Mouse (Mus musculus) midbrain, embryonic 10.5 days (tissue): ENCODE data around the gene Acot8. TPM values are rescaled to one million over a fixed set of nuclear protein-coding genes. Genes with fewer than 3 reads are reported as not detected.

Source experiments
- DNase-seq: peaks from one replicate; pipeline ENCODE4 v3.0.0-alpha.2; 2017; ENCODE audit warnings: low spot score
- H3K27ac ChIP-seq: fragments of 300-500 bp; sonication (generic); replicated peaks from 2 replicates; pipeline ENCODE4 v1.5.1; 2016; ENCODE audit warnings: mild to moderate bottlenecking
- H3K27me3 ChIP-seq: fragments of 300-500 bp; sonication (generic); 2 replicates; pipeline ENCODE4 v1.6.1; 2016; ENCODE audit warnings: low read depth, mild to moderate bottlenecking; ENCODE audit not compliant: poor library complexity, severe bottlenecking
- H3K36me3 ChIP-seq: fragments of 300-500 bp; sonication (generic); 2 replicates; pipeline ENCODE4 v1.6.1; 2016; ENCODE audit warnings: mild to moderate bottlenecking, moderate library complexity
- H3K4me1 ChIP-seq: fragments of 300-500 bp; sonication (generic); 2 replicates; pipeline ENCODE4 v1.6.1; 2016
- H3K4me3 ChIP-seq: fragments of 300-500 bp; sonication (generic); 2 replicates; pipeline ENCODE4 v1.5.1; 2016; ENCODE audit warnings: mild to moderate bottlenecking, moderate library complexity
- H3K9me3 ChIP-seq: fragments of 300-500 bp; sonication (generic); replicated peaks from 2 replicates; pipeline ENCODE4 v1.6.1; 2016; ENCODE audit warnings: mild to moderate bottlenecking
- WGBS: fragments of 180-500 bp; shearing (Covaris S2); methylation state at CpG from one replicate; pipeline ENCODE4 v1.1.7; 2016; 5-methylcytosine and 5-hydroxymethylcytosine counted together
- polyA plus RNA-seq: library from polyadenylated mRNA; unstranded; fragments of >200 nt; fragmentation: Nextera tagmentation; extraction: Ambion mirVana; gene quantifications from 2 replicates; pipeline ENCODE4 v1.2.1, GENCODE M21; 2016

The Acot8 gene
- polyA plus RNA-seq, 1 experiment from 2014 or later, result 15.3 TPM

DNA sequence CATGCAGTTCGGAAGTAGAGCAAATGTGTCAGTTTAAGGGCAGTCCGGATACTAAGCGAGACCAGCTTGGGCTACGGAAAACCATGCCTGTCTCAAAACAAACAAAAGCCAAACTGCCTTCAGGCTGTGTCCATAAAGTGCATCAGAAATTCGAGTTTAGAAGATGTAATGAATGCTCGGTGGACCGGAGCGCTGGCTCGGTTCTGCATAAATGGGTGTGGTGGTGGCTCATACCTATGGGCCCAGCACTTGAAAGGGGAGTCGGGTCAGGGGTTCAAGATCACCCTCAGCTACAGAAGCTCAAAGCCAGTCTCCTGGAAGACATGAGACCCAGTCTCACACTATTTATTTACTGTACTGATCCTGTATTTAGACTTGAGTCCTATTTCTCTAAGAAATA, 16.9 kb downstream of the Acot8 start:
- peaks cover 13% of the 10 kb centered on the region; the same call in 1 of the 2 replicates for H3K27me3 ChIP-seq
- peaks cover 34% of the 10 kb centered on the region for H3K4me1 ChIP-seq
- H3K36me3 ChIP-seq, result peaks cover 41% of the 10 kb centered on the region
- no peak overlapping the region for H3K4me3 ChIP-seq
- H3K27ac ChIP-seq, result no peak overlapping the region
- H3K9me3 ChIP-seq, result no peaks in the 10 kb centered on the region
- 85% methylated on average over 10 of the region's 10 CpGs for WGBS
- no peak for DNase-seq

DNA sequence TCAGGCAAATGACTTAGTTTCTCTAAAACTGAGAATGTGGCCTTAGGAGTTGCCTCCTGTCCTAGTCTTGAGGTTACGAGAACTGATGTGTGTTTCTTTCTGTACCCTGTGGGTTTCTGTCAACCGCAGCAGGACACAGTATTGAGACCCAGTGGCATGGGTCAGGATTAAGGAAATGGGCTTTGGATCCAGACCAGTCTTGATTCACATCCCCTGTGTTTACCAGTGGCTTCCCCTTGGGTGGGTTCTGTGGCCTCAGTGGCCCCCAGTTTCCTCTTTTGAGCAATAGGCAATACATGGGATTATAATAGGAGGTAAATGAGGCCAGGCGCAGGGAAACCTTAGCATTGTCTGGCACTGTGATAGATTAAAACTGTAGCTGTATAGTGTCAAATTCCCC, 17.6 kb downstream of the Acot8 start:
- H3K27me3 ChIP-seq, result peaks cover 13% of the 10 kb centered on the region; the same call in 1 of the 2 replicates
- H3K36me3 ChIP-seq, result peaks cover 33% of the 10 kb centered on the region
- no peak for DNase-seq
- H3K27ac ChIP-seq, result no peak overlapping the region
- H3K9me3 ChIP-seq, result no peaks in the 10 kb centered on the region
- 91% methylated on average over 3 of the region's 3 CpGs for WGBS
- peak overlapping the region; percentile 77; the same call in 1 of the 2 replicates for H3K4me3 ChIP-seq
- H3K4me1 ChIP-seq, result peaks cover 34% of the 10 kb centered on the region

DNA sequence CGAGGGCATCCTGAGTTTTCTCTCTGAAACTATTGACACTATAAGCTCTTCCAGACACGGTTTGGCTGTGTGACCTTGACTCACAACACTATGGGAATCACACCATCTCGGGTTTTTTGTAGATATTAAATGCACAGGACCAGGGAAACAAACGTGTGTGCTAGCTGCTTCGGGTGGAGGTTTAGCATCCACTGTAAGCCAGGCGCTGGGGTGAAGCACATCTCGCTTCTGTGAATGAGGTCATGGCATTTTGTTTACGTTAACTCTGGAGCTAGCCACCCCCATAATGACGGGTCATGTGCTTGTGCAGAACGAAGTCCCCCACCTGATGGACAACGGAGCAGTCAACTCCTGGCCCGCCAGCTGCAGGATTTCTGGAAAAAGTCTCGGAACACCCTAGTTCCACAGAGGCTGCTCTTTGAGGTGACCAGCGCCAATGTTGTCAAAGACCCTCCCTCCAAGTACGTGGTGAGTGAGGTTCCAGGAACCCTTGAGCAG, 18.2 kb downstream of the Acot8 start:
- peak overlapping the region; percentile 88 for H3K27ac ChIP-seq
- 14% methylated on average over 15 of the region's 15 CpGs for WGBS

DNA sequence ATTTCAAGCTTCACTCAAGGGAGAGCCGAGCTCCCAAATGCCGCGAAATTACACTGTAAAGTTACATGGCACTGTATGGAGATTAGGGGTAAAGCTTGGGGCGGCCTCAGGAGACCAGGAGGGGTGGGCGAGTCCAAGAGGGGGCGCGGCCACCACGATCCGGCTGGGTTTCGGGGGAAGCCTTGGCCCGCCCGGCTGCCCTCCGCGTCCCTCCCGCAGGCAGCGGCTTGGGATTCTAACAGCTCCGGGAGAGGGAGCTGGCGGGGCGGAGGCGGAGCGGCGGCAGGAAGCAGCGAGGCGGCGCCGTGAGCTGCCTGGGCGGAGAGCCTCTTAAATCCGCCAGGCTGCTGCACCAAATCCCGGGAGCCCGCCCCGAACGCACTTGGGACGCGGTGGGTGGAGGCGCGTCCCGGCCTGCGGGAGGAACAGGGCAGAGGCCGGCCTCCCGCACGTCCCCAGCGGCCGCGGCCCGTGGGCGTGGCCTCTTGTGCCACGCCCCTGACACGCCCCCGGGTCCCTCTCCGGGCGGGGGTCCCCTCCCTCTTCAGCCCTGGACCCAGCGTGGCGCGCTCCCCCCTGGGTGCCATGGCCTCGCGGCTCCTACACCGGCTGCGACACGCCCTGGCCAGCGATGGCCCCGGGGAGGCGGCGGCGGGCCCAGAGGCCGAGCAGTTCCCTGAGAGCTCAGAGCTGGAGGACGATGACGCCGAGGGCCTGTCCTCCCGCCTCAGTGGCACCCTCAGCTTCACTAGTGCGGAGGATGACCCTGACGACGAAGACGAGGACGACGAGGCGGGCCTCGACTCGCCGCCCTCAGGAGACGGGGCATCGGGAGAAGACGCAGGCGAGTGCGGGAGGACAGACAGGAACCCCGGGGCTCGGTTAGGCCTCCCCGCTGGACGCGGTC, 18.9 kb downstream of the Acot8 start, which contains the start of gene Snx21:
Gene Snx21 (plus strand): TSS at position 343 of the 907 bp plus-strand sequence.
- Histone ChIP-seq H3K4me3 (peak within 1 kb of the TSS; percentile 77), H3K36me3 (peaks cover 20% of the 10 kb centered on the region), H3K4me1 (peaks cover 34% of the 10 kb centered on the region), H3K27ac (peak within 1 kb of the TSS; percentile 88), H3K27me3 (peaks cover 13% of the 10 kb centered on the region; the same call in 1 of the 2 replicates), H3K9me3 (no peaks in the 10 kb centered on the region)
- WGBS, result under 1% methylated on average over 89 of the region's 89 CpGs
- DNase-seq, result peak; percentile 87

More for the DNA sequence above, 18.2 kb downstream of the Acot8 start:
- H3K4me3 ChIP-seq, result peak overlapping the region; percentile 77
- H3K27me3 ChIP-seq, result peaks cover 13% of the 10 kb centered on the region; the same call in 1 of the 2 replicates
- no peaks in the 10 kb centered on the region for H3K9me3 ChIP-seq
- peaks cover 27% of the 10 kb centered on the region for H3K36me3 ChIP-seq
- DNase-seq, result no peak
- H3K4me1 ChIP-seq, result peaks cover 34% of the 10 kb centered on the region

- Histone ChIP-seq H3K27me3 (peaks cover 13% of the 10 kb centered on the region; the same call in 1 of the 2 replicates), H3K36me3 (peaks cover 14% of the 10 kb centered on the region), H3K4me3 (peak overlapping the region; percentile 77), H3K9me3 (no peaks in the 10 kb centered on the region), H3K27ac (peak overlapping the region; percentile 88), H3K4me1 (peaks cover 34% of the 10 kb centered on the region)
- DNase-seq, result no peak
- WGBS, result 20% methylated on average over 7 of the region's 7 CpGs
Measured at GRCm38 (mm10) chr2:164784869-164785420, 19.7 kb downstream of the Acot8 start.

DNA sequence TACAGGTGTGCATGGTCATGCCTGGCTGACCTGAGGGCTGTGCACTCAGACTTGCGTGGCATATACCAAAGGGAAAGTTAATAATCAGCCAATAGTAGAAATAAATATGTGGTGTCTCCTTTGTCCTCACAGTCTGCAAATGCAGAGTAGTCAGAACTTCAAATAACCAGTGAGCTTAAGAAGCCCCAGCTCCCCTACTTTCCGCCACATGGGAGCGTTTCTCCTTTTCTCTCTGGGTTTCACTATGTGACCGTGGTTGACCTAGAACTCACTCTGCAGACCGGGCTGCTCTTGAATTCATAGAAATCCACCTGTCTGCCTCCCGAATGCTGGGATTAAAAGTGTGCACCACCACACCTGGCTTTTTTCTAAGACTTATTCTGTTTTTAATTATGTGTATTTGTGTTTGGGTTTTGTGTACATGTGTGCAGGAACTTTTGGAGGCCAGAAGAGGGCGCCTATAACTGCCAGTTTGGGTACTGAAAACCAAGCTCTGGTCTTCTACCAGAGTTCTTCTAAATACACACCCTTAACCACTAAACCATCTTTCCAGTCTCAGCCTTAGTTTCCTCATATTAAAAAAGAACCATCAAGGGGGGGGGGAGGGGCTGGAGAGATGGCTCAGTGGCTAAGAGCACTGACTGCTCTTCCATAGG, 20.6 kb downstream of the Acot8 start:
- WGBS, result 75% methylated on average over 7 of the region's 7 CpGs
- Histone ChIP-seq H3K4me1 (peaks cover 34% of the 10 kb centered on the region), H3K4me3 (no peak overlapping the region), H3K36me3 (peaks cover 9% of the 10 kb centered on the region), H3K27me3 (peaks cover 13% of the 10 kb centered on the region; the same call in 1 of the 2 replicates), H3K27ac (no peak overlapping the region), H3K9me3 (no peaks in the 10 kb centered on the region)
- no peak for DNase-seq

- 75% methylated on average over 4 of the region's 4 CpGs for WGBS
Measured at GRCm38 (mm10) chr2:164781876-164782275, 22.8 kb downstream of the Acot8 start.

GRCm38 (mm10) chr2:164779481-164780086, 25.1 kb downstream of the Acot8 start, which contains the start of gene Tnnc2:
TSS of gene Tnnc2 (minus strand) at chr2:164779967.
- Histone ChIP-seq H3K27me3 (peaks cover 2% of the 10 kb centered on the region; the same call in 1 of the 2 replicates), H3K36me3 (no peaks in the 10 kb centered on the region), H3K9me3 (no peaks in the 10 kb centered on the region), H3K4me1 (peaks cover under 1% of the 10 kb centered on the region), H3K27ac (no peak within 1 kb of the TSS), H3K4me3 (no peak within 1 kb of the TSS)
- no peak for DNase-seq
- WGBS, result 72% methylated on average over 8 of the region's 8 CpGs

More at GRCm38 (mm10) chr2:164781876-164782275, 22.8 kb downstream of the Acot8 start:
- no peaks in the 10 kb centered on the region for H3K9me3 ChIP-seq
- DNase-seq, result no peak
- H3K27ac ChIP-seq, result no peak overlapping the region
- peaks cover 10% of the 10 kb centered on the region; the same call in 1 of the 2 replicates for H3K27me3 ChIP-seq
- H3K4me1 ChIP-seq, result peaks cover 23% of the 10 kb centered on the region
- H3K4me3 ChIP-seq, result no peak overlapping the region
- H3K36me3 ChIP-seq, result no peaks in the 10 kb centered on the region

DNA sequence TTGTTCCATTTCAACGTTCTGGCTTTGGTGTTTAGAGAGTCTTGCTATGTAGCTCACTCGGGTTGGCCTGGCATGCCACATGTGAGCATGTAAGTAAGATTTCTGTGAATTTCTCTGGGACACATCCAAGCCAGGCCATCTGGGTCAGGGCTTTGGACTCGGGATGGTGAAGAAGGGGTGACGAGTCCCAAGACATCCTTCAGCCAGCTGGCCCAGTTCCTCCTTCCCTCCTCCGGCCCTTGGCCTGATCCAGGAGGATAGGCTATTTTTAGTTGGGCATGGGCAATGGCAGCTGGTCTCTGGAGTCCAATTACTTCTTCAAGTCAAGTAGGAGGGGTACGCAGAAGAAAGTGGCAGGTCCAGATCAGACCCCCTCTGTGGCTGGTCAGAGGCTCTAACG, 25.9 kb downstream of the Acot8 start:
- H3K27ac ChIP-seq, result no peak overlapping the region
- H3K27me3 ChIP-seq, result no peaks in the 10 kb centered on the region
- no peaks in the 10 kb centered on the region for H3K36me3 ChIP-seq
- no peak overlapping the region for H3K4me3 ChIP-seq
- WGBS, result 88% methylated on average over 7 of the region's 7 CpGs
- H3K4me1 ChIP-seq, result no peaks in the 10 kb centered on the region
- no peaks in the 10 kb centered on the region for H3K9me3 ChIP-seq
- no peak for DNase-seq

DNA sequence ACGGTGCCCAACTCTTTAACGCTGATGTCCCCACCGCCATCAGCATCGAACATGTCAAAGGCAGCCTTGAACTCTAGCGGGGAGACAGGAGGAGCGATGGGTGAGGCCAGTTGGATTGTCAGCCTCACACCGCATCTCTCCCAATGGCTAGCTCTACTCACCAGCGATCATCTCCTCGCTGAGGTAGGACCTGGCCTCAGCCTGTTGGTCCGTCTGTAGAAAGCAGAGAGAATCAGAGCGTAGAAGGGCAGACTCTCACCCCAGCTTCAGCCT, 26.7 kb downstream of the Acot8 start:
- Histone ChIP-seq H3K36me3 (peaks cover 6% of the 10 kb centered on the region), H3K4me1 (no peaks in the 10 kb centered on the region; the same call in 1 of the 2 replicates), H3K27ac (no peak overlapping the region), H3K9me3 (no peaks in the 10 kb centered on the region), H3K27me3 (no peaks in the 10 kb centered on the region), H3K4me3 (no peak overlapping the region)
- no peak for DNase-seq
- 94% methylated on average over 11 of the region's 11 CpGs for WGBS

DNA sequence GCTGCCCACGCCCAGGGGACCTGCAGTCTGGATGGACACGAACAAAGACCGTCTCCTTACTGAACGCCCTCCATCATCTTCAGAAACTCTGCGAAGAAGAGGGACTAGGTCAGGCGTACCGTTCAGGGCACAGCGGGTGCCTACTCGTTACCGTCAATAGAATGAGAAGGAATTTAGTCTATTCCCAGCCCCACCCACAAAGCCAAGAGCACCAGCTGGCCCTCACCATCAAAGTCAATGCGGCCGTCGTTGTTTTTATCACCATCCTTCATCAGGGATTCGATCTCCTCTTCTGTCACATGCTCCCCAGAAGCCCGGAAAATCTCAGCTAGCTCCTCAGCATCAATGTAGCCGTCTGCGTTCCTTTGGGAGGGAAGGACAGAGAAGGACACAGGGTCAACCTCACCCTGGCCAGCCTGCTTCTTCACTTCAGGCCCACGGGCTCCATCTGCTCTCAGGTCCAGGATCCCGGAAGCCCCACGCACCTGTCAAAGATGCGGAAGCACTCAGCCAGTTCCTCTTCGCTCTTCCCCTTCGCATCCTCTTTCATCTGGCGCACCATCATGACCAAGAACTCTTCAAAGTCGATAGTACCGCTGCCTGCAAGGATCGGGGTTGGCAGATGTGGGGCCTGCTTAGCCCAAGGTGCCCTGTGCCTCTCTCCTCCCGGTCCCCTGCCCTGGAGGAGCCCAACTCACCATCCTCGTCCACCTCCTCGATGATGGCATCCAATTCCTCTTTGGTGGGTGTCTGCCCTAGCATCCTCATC, 27.3 kb downstream of the Acot8 start:
- H3K27me3 ChIP-seq, result no peaks in the 10 kb centered on the region

More for the DNA sequence above, 27.3 kb downstream of the Acot8 start:
- no peak for DNase-seq
- WGBS, result 86% methylated on average over 30 of the region's 30 CpGs
- H3K27ac ChIP-seq, result no peak overlapping the region
- H3K4me3 ChIP-seq, result no peak overlapping the region
- no peaks in the 10 kb centered on the region for H3K9me3 ChIP-seq
- peaks cover 11% of the 10 kb centered on the region for H3K36me3 ChIP-seq
- no peaks in the 10 kb centered on the region; the same call in 1 of the 2 replicates for H3K4me1 ChIP-seq
